Mouse (Mus musculus) cortical plate, adult 2 months (tissue): Measurements from ENCODE around the gene Snx25.

Experiments used
- CTCF ChIP-seq: fragments of 200-500 bp; IDR thresholded peaks from 2 replicates; pipeline ENCODE4 v1.5.1; 2011; ENCODE audit warnings: mild to moderate bottlenecking, control low read depth, low read length; ENCODE audit not compliant: insufficient read depth; ENCODE audit errors: extremely low read depth
- POLR2A ChIP-seq: fragments of 200-500 bp; IDR thresholded peaks from 2 replicates; pipeline ENCODE4 v1.6.1; 2011; ENCODE audit warnings: mild to moderate bottlenecking, low read length, control low read depth; ENCODE audit not compliant: insufficient read depth; ENCODE audit errors: extremely low read depth

DNA sequence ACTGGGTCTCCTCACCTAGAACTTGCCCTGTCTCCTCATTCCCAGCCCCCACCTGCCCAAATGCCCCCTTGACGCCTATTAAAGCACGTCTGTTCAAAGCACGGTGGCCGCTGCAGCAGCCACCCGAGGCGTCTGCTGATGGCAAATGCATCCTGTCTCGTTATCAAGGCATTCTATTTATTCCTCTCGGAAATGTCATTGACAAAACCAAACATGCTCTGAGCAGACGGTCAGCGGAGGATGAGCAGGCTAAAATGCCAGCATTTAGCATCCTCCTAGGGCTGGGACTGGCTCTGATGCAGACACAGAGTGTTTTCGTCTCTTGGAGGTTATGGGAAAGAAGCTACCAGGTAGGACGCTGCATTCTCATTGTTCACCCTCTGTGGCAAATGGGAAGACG lies 111.7 kb downstream of the Snx25 start:
- TF ChIP-seq CTCF: no peak
- no peak for TF ChIP-seq POLR2A
